Mouse (Mus musculus) layer of hippocampus, postnatal 25 days (tissue): ENCODE data around the gene Cdk8. TPM values are rescaled to one million over a fixed set of nuclear protein-coding genes. Genes with fewer than 3 reads are reported as not detected.

Experiments used
- total RNA-seq, 2 experiments: library from RNA; stranded (reverse); gene quantifications; 2 replicates each; pipeline ENCODE4 v1.2.3; 2021

Gene Cdk8
- total RNA-seq, 2 experiments from 2014 or later, result 39.7 to 48.8 TPM

Other genes with a start within 250 kb of the Cdk8 start
- not detected for gene Cyp3a25, start 221.6 kb upstream of the Cdk8 start, total RNA-seq
- not detected for gene Cyp3a59, start 152.0 kb upstream of the Cdk8 start, total RNA-seq
- gene Gm5565, start 70.7 kb upstream of the Cdk8 start, total RNA-seq, result not detected
- not detected for gene Gm6309, start 60.5 kb upstream of the Cdk8 start, total RNA-seq
- gene 1700001J03Rik, start 45.9 kb upstream of the Cdk8 start, total RNA-seq, result 1 to 10 TPM in 1 of 2 experiments, under 1 TPM in 1; 0.59 to 1.2 TPM
- gene Rnf6, start 9.7 kb upstream of the Cdk8 start, total RNA-seq, result 10 to 100 TPM; 60.8 to 64.6 TPM
- gene Wasf3, start 153.8 kb downstream of the Cdk8 start, total RNA-seq, result 100 to 1,000 TPM in 1 of 2 experiments, 10 to 100 TPM in 1; 97.5 to 111 TPM